Mouse (Mus musculus): Measurements from ENCODE around the gene Urb2. TPM values are rescaled to one million over a fixed set of nuclear protein-coding genes. Genes with fewer than 3 reads are reported as not detected.
A peak's percentile ranks its signal among the peaks of the same experiment; 100 is the strongest.

The Urb2 gene
- polyA plus RNA-seq, 1 experiment = 14.6 TPM

DNA sequence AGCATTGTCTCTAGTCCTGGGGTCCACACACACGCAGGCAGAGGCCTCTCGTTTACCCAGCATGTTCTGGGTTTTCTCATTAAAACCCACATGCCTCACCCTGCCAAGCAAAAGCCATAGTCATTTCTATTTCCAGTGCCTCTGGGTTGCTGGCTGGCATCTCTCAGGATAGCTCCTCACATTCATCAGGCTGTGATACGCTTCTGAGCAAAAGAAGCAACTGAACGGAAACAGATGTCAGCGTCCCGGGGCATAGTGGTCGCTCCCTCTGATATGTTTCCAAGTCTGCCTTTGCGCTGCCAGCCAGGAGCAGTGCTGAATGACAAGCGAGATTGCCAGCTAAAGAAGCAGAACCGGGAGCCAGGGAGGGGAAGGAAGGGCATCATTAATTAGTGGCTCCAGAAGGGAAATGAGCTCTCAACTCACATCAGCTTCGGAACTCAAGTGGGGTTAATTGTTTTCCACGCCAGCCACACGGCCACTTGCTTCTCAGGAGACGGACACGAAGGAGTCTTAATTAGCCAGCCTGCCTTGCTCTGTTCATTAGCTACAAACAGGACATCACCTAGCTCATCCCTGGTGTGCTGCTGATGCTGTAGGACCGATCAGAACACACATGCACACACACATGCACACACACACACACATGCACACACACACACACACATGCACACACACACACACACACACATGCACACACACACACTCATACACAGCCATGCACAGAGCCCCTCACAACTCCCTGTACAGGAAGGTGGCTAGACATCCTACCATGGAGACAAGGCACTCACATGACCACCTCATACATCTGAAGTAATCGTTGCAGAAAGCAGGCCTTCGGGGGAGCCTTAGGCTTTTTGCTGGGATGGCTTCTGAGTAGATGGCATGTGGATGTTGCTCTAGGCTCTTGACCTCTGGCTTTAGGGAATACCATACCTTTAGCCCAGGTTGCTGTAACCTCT is 49.3 kb downstream of the Urb2 start:
- no peak overlapping the region for H3K4me3 ChIP-seq (ENCODE audit: insufficient read depth, low read length)
- TF ChIP-seq POLR2A (IDR thresholded peaks at IDR 0.05; ENCODE audit: low read depth, low read length) = no peak
- no peak for TF ChIP-seq CTCF (IDR thresholded peaks at IDR 0.05; ENCODE audit: borderline replicate concordance, insufficient read depth, low read length)
- H3K4me1 ChIP-seq (ENCODE audit: control insufficient read depth, insufficient read depth, low read length) = peaks cover 9% of the 10 kb centered on the region; the same call in 1 of the 2 replicates
- H3K27ac ChIP-seq (ENCODE audit: insufficient read depth, low read length) = no peak overlapping the region

DNA sequence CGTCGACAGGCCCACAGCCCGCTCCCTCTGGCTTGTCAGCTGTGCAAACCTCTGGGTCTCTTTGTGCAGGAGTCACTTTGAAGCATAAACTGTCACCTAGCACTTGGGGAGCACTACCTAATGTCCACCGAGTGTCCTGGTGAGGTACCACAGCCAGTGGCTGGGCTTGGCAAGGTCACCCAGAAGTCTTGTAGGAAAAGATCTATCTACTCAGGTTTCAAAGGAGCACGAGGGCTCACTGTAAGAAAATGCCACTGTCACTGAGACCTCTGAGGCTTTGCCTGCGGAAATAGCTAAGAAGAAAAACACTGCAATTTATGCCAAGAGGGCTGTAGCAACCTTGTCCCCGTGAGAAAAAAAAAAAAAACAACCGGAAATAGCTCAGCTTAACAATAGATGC is 54.7 kb downstream of the Urb2 start:
- Histone ChIP-seq H3K4me1 (ENCODE audit: control insufficient read depth, insufficient read depth, low read length) (0 out of 2 replicates have a peak, but pooled peaks cover 3% of the 10 kb centered on the region), H3K27ac (ENCODE audit: insufficient read depth, low read length) (no peak overlapping the region), H3K4me3 (ENCODE audit: insufficient read depth, low read length) (no peak overlapping the region)
- no peak for TF ChIP-seq CTCF (IDR thresholded peaks at IDR 0.05; ENCODE audit: borderline replicate concordance, insufficient read depth, low read length)
- TF ChIP-seq POLR2A (IDR thresholded peaks at IDR 0.05; ENCODE audit: low read depth, low read length) = no peak

DNA sequence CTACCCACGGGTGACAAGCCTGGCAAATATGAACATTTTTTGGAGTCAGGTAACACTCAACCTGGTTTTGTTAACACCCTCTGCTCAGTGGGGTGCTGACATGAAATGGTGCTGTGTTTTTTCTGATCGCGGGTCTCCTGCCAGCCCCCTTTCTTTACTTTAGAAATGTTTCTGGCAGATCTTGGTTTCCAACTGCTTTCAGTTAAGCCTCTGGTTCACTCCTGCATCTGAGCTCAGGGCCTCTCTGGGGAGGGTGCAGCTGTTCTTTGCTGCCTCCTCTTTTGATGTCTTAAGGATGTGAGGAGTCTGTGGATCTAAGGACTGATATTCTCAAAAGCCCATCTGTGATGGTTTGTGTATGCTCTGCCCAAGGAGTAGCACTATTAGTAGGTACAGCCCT is 55.1 kb downstream of the Urb2 start:
- TF ChIP-seq POLR2A (IDR thresholded peaks at IDR 0.05; ENCODE audit: low read depth, low read length) (no peak), CTCF (IDR thresholded peaks at IDR 0.05; ENCODE audit: borderline replicate concordance, insufficient read depth, low read length) (no peak)
- Histone ChIP-seq H3K4me1 (ENCODE audit: control insufficient read depth, insufficient read depth, low read length) (0 out of 2 replicates have a peak, but pooled peaks cover 3% of the 10 kb centered on the region), H3K27ac (ENCODE audit: insufficient read depth, low read length) (no peak overlapping the region), H3K4me3 (ENCODE audit: insufficient read depth, low read length) (no peak overlapping the region)

DNA sequence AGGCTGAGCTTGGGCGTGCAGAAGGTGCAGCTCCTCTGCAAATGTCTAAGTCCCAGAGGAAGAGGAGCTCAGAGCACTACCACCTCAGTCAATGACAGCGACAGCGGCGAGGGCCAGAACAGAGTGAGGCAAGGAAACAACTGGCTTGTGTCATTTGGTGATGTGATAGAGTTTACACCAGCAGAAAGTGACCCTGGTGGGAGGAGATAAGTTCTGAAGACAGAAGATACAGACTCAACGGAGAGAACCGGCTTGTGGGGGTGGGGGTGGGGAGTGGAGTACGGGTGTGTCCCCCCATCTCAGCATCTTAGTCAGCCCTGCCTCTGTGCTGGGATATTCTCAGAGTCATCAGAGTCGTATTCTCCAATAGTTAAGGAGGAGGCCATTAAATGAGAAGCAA is 56.1 kb downstream of the Urb2 start:
- no peak overlapping the region for H3K4me3 ChIP-seq (ENCODE audit: insufficient read depth, low read length)
- TF ChIP-seq POLR2A (IDR thresholded peaks at IDR 0.05; ENCODE audit: low read depth, low read length) = no peak
- H3K4me1 ChIP-seq (ENCODE audit: control insufficient read depth, insufficient read depth, low read length) = 0 out of 2 replicates have a peak, but pooled peaks cover 3% of the 10 kb centered on the region
- H3K27ac ChIP-seq (ENCODE audit: insufficient read depth, low read length) = no peak overlapping the region

DNA sequence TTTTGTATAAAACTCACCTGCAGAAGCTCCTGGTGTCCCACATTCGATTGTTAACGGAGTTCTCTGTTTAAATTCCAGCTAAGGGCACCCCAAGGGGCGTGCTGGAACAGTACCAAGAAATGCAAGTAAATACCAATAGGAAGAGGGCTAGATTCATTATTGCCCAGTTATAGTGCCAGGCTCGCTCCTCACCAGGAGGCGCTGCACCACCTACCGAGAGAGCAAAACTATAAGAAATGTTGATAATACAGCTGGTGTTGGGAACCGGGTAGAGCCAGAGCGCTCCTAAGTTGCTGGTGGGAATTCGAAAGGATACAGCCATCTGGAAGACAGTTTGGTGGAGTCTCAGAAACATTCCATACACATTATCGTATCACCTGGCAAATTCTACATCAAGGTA is 56.7 kb downstream of the Urb2 start:
- TF ChIP-seq CTCF (IDR thresholded peaks at IDR 0.05; ENCODE audit: borderline replicate concordance, insufficient read depth, low read length) (peak; percentile 11; the same call in 1 of the 2 replicates), POLR2A (IDR thresholded peaks at IDR 0.05; ENCODE audit: low read depth, low read length) (no peak)
- H3K4me1 ChIP-seq (ENCODE audit: control insufficient read depth, insufficient read depth, low read length) = 0 out of 2 replicates have a peak, but pooled peaks cover 3% of the 10 kb centered on the region
- H3K4me3 ChIP-seq (ENCODE audit: insufficient read depth, low read length) = no peak overlapping the region
- H3K27ac ChIP-seq (ENCODE audit: insufficient read depth, low read length) = no peak overlapping the region

DNA sequence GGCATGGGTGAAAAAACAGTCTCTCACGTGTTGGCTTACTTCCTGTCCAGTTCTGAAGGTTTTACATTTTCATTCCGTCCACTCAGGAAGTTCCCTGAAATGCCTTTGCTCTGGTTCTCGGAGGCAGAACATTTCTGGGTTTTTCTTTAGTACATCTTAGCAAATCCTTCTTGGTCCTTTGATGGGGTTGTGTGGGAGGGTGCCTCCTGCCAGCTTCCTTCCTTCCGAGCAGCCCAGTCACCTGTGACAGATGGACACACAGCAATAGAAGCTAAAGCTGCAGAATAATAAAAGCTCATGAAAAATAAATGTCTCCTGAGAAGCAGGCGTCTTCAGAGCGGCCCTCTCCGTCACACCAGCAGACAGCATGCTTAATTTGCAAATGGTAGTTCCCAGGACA is 57.7 kb downstream of the Urb2 start:
- 0 out of 2 replicates have a peak, but pooled peaks cover 3% of the 10 kb centered on the region for H3K4me1 ChIP-seq (ENCODE audit: control insufficient read depth, insufficient read depth, low read length)
- TF ChIP-seq CTCF (IDR thresholded peaks at IDR 0.05; ENCODE audit: borderline replicate concordance, insufficient read depth, low read length) = no peak
- TF ChIP-seq POLR2A (IDR thresholded peaks at IDR 0.05; ENCODE audit: low read depth, low read length) = no peak
- H3K27ac ChIP-seq (ENCODE audit: insufficient read depth, low read length) = no peak overlapping the region
- H3K4me3 ChIP-seq (ENCODE audit: insufficient read depth, low read length) = no peak overlapping the region

DNA sequence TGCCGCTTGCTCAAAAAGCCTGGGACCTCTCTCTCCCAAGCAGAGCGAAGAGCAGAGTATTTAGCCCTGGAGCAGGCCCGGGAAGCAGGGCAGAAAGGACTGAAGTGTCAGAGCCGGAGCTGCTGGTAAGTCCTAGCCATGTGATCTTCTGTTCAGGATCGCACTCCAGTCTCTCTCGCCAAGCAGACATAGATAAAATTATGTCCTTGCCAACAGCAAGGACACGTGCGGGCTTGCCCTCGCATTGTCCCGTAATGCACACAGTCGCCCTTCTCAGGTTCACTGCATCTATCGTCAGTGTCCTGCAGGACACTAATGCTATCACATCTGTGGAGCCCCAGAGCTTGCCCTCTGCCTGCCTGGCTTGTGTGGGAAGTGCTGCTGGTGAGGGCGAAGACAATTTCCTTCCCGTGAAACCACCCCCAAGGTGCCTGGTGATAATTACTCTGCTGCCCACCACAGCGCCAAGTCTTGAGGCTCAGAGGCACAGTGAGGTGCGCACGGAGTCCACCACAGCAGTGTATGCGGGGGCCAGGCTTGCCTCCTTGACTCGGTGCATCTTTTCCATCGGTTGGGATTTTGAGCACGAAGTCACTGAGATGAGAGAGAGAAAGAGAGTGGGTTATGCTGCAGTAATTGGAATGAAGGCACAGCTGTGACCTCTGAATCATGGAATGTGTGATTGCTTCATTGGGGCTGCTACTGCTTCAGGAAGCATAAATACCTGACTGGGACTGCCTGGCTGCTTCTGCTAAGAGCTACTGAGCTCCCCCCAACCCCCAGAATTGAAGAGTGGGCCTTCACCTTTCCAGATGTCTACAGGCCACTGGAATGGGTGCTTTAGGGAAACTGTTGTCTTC is 59.4 kb downstream of the Urb2 start:
- no peak for TF ChIP-seq POLR2A (IDR thresholded peaks at IDR 0.05; ENCODE audit: low read depth, low read length)
- H3K27ac ChIP-seq (ENCODE audit: insufficient read depth, low read length) = no peak overlapping the region
- 0 out of 2 replicates have a peak, but pooled peaks cover 3% of the 10 kb centered on the region for H3K4me1 ChIP-seq (ENCODE audit: control insufficient read depth, insufficient read depth, low read length)
- no peak overlapping the region for H3K4me3 ChIP-seq (ENCODE audit: insufficient read depth, low read length)

DNA sequence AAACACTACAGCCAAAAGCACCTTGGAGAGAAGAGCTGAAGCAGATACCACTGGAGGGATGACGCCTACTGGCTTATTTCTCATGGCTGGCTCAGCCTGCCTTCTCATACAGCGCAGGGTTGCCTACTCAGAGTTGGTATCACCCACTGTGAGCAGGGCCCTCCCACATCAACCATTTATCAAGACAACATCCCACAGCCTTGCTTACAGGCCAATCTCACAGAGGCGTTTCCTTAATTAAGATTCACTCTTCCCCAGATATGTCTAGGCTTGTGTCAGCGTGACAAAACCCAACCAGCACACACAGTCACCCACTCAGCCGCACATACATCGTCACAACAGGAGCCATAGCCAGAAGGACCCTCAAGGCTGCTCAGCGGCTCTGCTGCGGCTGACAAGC is 61.3 kb downstream of the Urb2 start:
- TF ChIP-seq POLR2A (IDR thresholded peaks at IDR 0.05; ENCODE audit: low read depth, low read length) (no peak), CTCF (IDR thresholded peaks at IDR 0.05; ENCODE audit: borderline replicate concordance, insufficient read depth, low read length) (no peak)

DNA sequence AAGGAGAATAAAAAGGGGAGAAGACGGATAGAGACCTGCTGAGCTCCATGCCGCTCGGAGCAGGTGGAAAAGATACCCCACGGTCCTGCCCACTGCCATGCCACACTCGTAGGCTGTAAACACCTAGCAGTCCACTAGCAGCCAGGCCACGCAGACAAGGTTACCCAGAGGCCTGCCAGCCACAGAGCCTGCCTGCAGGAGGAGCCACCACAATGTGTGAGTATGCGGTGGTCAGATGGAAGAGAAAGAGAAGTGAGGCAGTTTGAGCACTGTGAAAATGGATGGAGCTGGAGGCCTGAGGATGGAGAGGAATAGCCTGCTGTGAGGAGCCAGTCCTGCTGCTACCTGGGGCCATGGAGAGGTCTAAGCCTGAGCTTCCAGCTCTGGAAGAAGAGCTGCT is 62.3 kb downstream of the Urb2 start:
- H3K4me3 ChIP-seq (ENCODE audit: insufficient read depth, low read length) = no peak overlapping the region
- TF ChIP-seq POLR2A (IDR thresholded peaks at IDR 0.05; ENCODE audit: low read depth, low read length) (no peak), CTCF (IDR thresholded peaks at IDR 0.05; ENCODE audit: borderline replicate concordance, insufficient read depth, low read length) (no peak)
- no peak overlapping the region for H3K27ac ChIP-seq (ENCODE audit: insufficient read depth, low read length)
- H3K4me1 ChIP-seq (ENCODE audit: control insufficient read depth, insufficient read depth, low read length) = 0 out of 2 replicates have a peak, but pooled peaks cover 3% of the 10 kb centered on the region

More for the DNA sequence above, 61.3 kb downstream of the Urb2 start:
- Histone ChIP-seq H3K4me3 (ENCODE audit: insufficient read depth, low read length) (no peak overlapping the region), H3K27ac (ENCODE audit: insufficient read depth, low read length) (no peak overlapping the region), H3K4me1 (ENCODE audit: control insufficient read depth, insufficient read depth, low read length) (0 out of 2 replicates have a peak, but pooled peaks cover 3% of the 10 kb centered on the region)

All from embryonic fibroblast, embryonic 13.5 days (primary cell).